Mouse (Mus musculus): ENCODE data around the gene Fam71f2.

DNA sequence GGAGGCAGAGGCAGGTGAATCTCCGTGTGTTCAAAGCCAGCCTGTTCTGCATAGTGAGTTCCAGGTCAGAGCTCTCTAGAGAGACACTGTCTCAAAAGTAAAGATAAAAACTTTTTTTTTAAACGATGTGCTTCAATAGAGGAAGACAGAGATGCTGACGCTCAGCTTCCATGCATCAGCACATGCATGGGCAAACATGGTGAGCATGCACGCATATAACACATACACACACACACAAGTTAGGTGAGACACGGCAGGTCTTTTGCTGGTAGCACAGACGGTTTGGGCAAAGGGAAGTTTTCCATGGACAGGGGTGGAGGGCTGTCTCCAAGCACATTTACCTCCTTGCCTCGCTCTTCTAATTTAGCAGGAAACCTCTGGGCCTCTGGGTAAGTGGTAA, 42.8 kb downstream of the Fam71f2 start:
- TF ChIP-seq TAL1 (IDR thresholded peaks at IDR 0.05; ENCODE audit: low read length) (no peak), GATA1 (IDR thresholded peaks at IDR 0.05; ENCODE audit: low read length) (no peak)
